Mouse (Mus musculus) small intestine, adult 2 months (tissue): Measurements from ENCODE around the gene Sufu.

Experiments
- CTCF ChIP-seq: fragments of 200-500 bp; IDR thresholded peaks from 2 replicates; pipeline ENCODE4 v1.5.1; 2012; ENCODE audit warnings: low read depth, mild to moderate bottlenecking, control low read depth, inconsistent platforms, low read length, moderate library complexity, mixed read lengths; ENCODE audit not compliant: insufficient replicate concordance, insufficient read length; ENCODE audit errors: extremely low read depth
- POLR2A ChIP-seq: fragments of 200-500 bp; IDR thresholded peaks from 2 replicates; pipeline ENCODE4 v1.6.1; 2012; ENCODE audit warnings: low read depth, mild to moderate bottlenecking, control low read depth, inconsistent platforms, low read length, moderate library complexity

- TF ChIP-seq CTCF, result no peak
- TF ChIP-seq POLR2A, result no peak
Observed at GRCm38 (mm10) chr19:46363294-46364009, 33.2 kb upstream of the Sufu start.
